Mouse (Mus musculus) neural tube, embryonic 13.5 days (tissue): ENCODE data around the gene Glrx5. TPM values are rescaled to one million over a fixed set of nuclear protein-coding genes. Genes with fewer than 3 reads are reported as not detected.
A peak's percentile ranks its signal among the peaks of the same experiment; 100 is the strongest.

Source experiments
- ATAC-seq: fragments of 200-750 bp; cut with Nextera tagmentation; 2 replicates; pipeline ENCODE4 v1.8.0; 2017; ENCODE audit warnings: low read depth, mild to moderate bottlenecking, moderate TSS enrichment, moderate library complexity
- H3K27ac ChIP-seq: fragments of 300-500 bp; sonication (generic); replicated peaks from 2 replicates; pipeline ENCODE4 v1.5.1; 2015; ENCODE audit warnings: moderate library complexity, mild to moderate bottlenecking, inconsistent platforms
- H3K27me3 ChIP-seq: fragments of 300-500 bp; sonication (generic); 2 replicates; pipeline ENCODE4 v1.6.1; 2015; ENCODE audit warnings: mild to moderate bottlenecking, inconsistent platforms
- H3K36me3 ChIP-seq: fragments of 300-500 bp; sonication (generic); 2 replicates; pipeline ENCODE4 v1.6.1; 2015; ENCODE audit warnings: mild to moderate bottlenecking, inconsistent platforms
- H3K4me1 ChIP-seq: fragments of 300-500 bp; sonication (generic); replicated peaks from 2 replicates; pipeline ENCODE4 v1.6.1; 2015; ENCODE audit warnings: inconsistent platforms
- H3K4me2 ChIP-seq: fragments of 300-500 bp; sonication (generic); 2 replicates; pipeline ENCODE4 v1.6.1; 2015; ENCODE audit warnings: inconsistent platforms, mild to moderate bottlenecking, moderate library complexity
- H3K4me3 ChIP-seq: fragments of 300-500 bp; sonication (generic); 2 replicates; pipeline ENCODE4 v1.5.1; 2015; ENCODE audit warnings: mild to moderate bottlenecking, inconsistent platforms
- H3K9ac ChIP-seq: fragments of 300-500 bp; sonication (generic); 2 replicates; pipeline ENCODE4 v1.6.1; 2015; ENCODE audit warnings: moderate library complexity, mild to moderate bottlenecking, inconsistent platforms
- H3K9me3 ChIP-seq: fragments of 300-500 bp; sonication (generic); 2 replicates; pipeline ENCODE4 v1.6.1; 2016; ENCODE audit warnings: inconsistent platforms
- WGBS: fragments of 180-500 bp; shearing (Covaris S2); methylation state at CpG from one replicate; pipeline ENCODE4 v1.1.7; 2015; 5-methylcytosine and 5-hydroxymethylcytosine counted together
- microRNA-seq: library from miRNA; unstranded; fragments of <30 nt; microRNA quantifications from one replicate; pipeline ENCODE4, GENCODE M21; 2016
- polyA plus RNA-seq: library from polyadenylated mRNA; unstranded; fragments of >200 nt; fragmentation: Nextera tagmentation; extraction: Ambion mirVana; gene quantifications from 2 replicates; pipeline ENCODE4 v1.2.1, GENCODE M21; 2015

The Glrx5 gene
- polyA plus RNA-seq, 1 experiment from 2014 or later = 167 TPM

- Histone ChIP-seq H3K4me3 (no peak overlapping the region), H3K36me3 (no peaks in the 10 kb centered on the region), H3K9ac (no peak overlapping the region), H3K27ac (no peak overlapping the region), H3K4me2 (no peak overlapping the region), H3K27me3 (no peaks in the 10 kb centered on the region), H3K4me1 (peaks cover 20% of the 10 kb centered on the region), H3K9me3 (no peaks in the 10 kb centered on the region)
- 29% methylated on average over 5 of the region's 5 CpGs for WGBS
- ATAC-seq = no peak
These were observed 56.7 kb downstream of the Glrx5 start for GRCm38 (mm10) chr12:105089231-105089630.

DNA sequence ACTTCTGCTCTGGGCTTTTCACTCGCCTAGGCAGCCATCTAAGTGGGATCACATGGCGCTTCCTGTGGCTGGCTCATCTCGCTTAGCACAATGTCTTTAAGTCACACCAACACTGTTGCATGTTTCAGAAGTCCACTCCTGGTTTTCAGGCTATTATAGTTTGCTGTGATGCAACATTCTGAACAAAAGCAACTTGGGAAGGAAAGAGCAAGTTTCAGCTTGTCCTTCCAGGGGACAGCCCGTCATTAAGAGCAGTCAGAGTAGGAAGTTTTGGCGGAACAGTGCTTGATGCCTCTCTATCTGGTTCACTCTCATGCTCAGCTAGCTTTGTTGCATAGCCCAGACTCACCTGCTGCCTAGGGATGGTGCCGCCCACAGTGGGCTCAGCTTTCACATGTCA, 59.1 kb downstream of the Glrx5 start:
- Histone ChIP-seq H3K4me2 (no peak overlapping the region), H3K9ac (no peak overlapping the region), H3K9me3 (no peaks in the 10 kb centered on the region), H3K4me3 (no peak overlapping the region), H3K27ac (peak overlapping the region; percentile 86; the same call in 1 of the 2 replicates), H3K36me3 (no peaks in the 10 kb centered on the region), H3K27me3 (no peaks in the 10 kb centered on the region), H3K4me1 (peaks cover 21% of the 10 kb centered on the region)
- ATAC-seq = no peak
- WGBS = 91% methylated on average over 6 of the region's 6 CpGs

Small RNA genes lying within 50 kb of the gene (microRNA-seq; reads per million reads assigned to microRNA genes)
- gene Mir3069 = 3.1 reads per million, percentile 14 among the genes with 10 or more reads in this experiment

Other genes starting within 250 kb of the Glrx5 start
- 1.1 and 1.2 TPM in 2 replicates for gene Clmn, start 167.6 kb upstream of the Glrx5 start, polyA plus RNA-seq
- gene Syne3, start 22.9 kb upstream of the Glrx5 start, polyA plus RNA-seq = 0.28 and 0.32 TPM in 2 replicates
- not detected in 2 replicates for gene Tcl1b2, start 113.3 kb downstream of the Glrx5 start, polyA plus RNA-seq
- gene Tcl1b1, start 127.0 kb downstream of the Glrx5 start, polyA plus RNA-seq = not detected in 2 replicates
- gene Tcl1b5, start 143.7 kb downstream of the Glrx5 start, polyA plus RNA-seq = not detected in 2 replicates
- not detected in 2 replicates for gene Tcl1b3, start 158.4 kb downstream of the Glrx5 start, polyA plus RNA-seq
- not detected in 2 replicates for gene Tcl1b4, start 169.3 kb downstream of the Glrx5 start, polyA plus RNA-seq
- gene Tcl1, start 190.1 kb downstream of the Glrx5 start, polyA plus RNA-seq = not detected in 2 replicates